Mouse (Mus musculus) limb, embryonic 13.5 days (tissue): ENCODE results near the gene Phactr3. TPM values are rescaled to one million over a fixed set of nuclear protein-coding genes. Genes with fewer than 3 reads are reported as not detected.

ENCODE experiments used
- ATAC-seq: fragments of 200-750 bp; cut with Nextera tagmentation; 2 replicates; pipeline ENCODE4 v1.8.0; 2017; ENCODE audit warnings: low read depth, moderate number of reproducible peaks, moderate TSS enrichment; ENCODE audit not compliant: low FRiP score
- H3K27ac ChIP-seq: fragments of 300-500 bp; sonication (generic); 2 replicates; pipeline ENCODE4 v1.5.1; 2015; ENCODE audit warnings: inconsistent platforms, mild to moderate bottlenecking, moderate library complexity
- H3K27me3 ChIP-seq: fragments of 300-500 bp; sonication (generic); 2 replicates; pipeline ENCODE4 v1.6.1; 2015; ENCODE audit warnings: mild to moderate bottlenecking, inconsistent platforms
- H3K36me3 ChIP-seq: fragments of 300-500 bp; sonication (generic); 2 replicates; pipeline ENCODE4 v1.6.1; 2015; ENCODE audit warnings: inconsistent platforms, mild to moderate bottlenecking, moderate library complexity
- H3K4me1 ChIP-seq: fragments of 300-500 bp; sonication (generic); 2 replicates; pipeline ENCODE4 v1.6.1; 2015; ENCODE audit warnings: inconsistent platforms
- H3K4me2 ChIP-seq: fragments of 300-500 bp; sonication (generic); replicated peaks from 2 replicates; pipeline ENCODE4 v1.6.1; 2015; ENCODE audit warnings: inconsistent platforms, mild to moderate bottlenecking, moderate library complexity
- H3K4me3 ChIP-seq: fragments of 300-500 bp; sonication (generic); 2 replicates; pipeline ENCODE4 v1.5.1; 2015; ENCODE audit warnings: moderate library complexity, mild to moderate bottlenecking, inconsistent platforms
- H3K9ac ChIP-seq: fragments of 300-500 bp; sonication (generic); 2 replicates; pipeline ENCODE4 v1.6.1; 2015; ENCODE audit warnings: mild to moderate bottlenecking, inconsistent platforms
- H3K9me3 ChIP-seq: fragments of 300-500 bp; sonication (generic); 2 replicates; pipeline ENCODE4 v1.6.1; 2016; ENCODE audit warnings: inconsistent platforms
- WGBS: fragments of 180-500 bp; shearing (Covaris S2); methylation state at CpG from one replicate; pipeline ENCODE4 v1.1.7; 2015; 5-methylcytosine and 5-hydroxymethylcytosine counted together
- polyA plus RNA-seq: library from polyadenylated mRNA; unstranded; fragments of >200 nt; fragmentation: Nextera tagmentation; extraction: Ambion mirVana; gene quantifications from 2 replicates; pipeline ENCODE4 v1.2.1, GENCODE M21; 2015

The Phactr3 gene
- polyA plus RNA-seq, 1 experiment from 2014 or later, result 1.2 TPM

DNA sequence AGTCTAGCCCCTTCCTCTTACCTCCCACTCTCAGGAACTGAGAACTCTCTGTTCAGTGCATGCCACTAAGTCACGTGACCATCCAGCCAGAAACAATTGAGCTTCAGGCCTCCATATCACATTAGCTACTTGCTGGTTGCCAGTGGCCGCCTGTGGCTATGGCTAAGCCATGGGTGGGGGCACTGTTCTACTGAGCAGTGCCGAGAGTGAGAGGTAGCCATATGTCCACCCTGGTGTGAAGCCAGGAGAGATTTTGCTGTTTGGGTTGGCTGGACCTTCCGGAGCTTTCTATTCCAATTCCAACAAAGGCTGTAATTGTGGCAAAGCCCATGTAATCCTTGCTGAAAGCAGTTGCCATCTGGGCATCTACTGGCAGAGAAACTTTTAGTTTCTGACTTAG lies 155.4 kb downstream of the Phactr3 start:
- no peaks in the 10 kb centered on the region for H3K4me1 ChIP-seq
- 70% methylated on average over 4 of the region's 4 CpGs for WGBS
- no peak overlapping the region for H3K4me3 ChIP-seq
- no peaks in the 10 kb centered on the region for H3K9me3 ChIP-seq
- no peaks in the 10 kb centered on the region for H3K27me3 ChIP-seq
- H3K9ac ChIP-seq, result no peak overlapping the region
- no peak overlapping the region for H3K27ac ChIP-seq
- H3K4me2 ChIP-seq, result no peak overlapping the region
- ATAC-seq, result no peak
- H3K36me3 ChIP-seq, result no peaks in the 10 kb centered on the region

GRCm38 (mm10) chr2:178277206-178277605 lies 158.4 kb downstream of the Phactr3 start:
- H3K9ac ChIP-seq, result no peak overlapping the region
- H3K36me3 ChIP-seq, result no peaks in the 10 kb centered on the region
- H3K4me2 ChIP-seq, result no peak overlapping the region
- no peaks in the 10 kb centered on the region for H3K27me3 ChIP-seq
- no peak overlapping the region for H3K27ac ChIP-seq
- 9% methylated on average over 6 of the region's 6 CpGs for WGBS
- no peak overlapping the region for H3K4me3 ChIP-seq
- H3K9me3 ChIP-seq, result no peaks in the 10 kb centered on the region
- 0 out of 2 replicates have a peak, but pooled peaks have one; percentile 55 for ATAC-seq
- H3K4me1 ChIP-seq, result no peaks in the 10 kb centered on the region

- H3K9ac ChIP-seq, result no peak overlapping the region
Observed at GRCm38 (mm10) chr2:178281183-178281582, 162.4 kb downstream of the Phactr3 start.

DNA sequence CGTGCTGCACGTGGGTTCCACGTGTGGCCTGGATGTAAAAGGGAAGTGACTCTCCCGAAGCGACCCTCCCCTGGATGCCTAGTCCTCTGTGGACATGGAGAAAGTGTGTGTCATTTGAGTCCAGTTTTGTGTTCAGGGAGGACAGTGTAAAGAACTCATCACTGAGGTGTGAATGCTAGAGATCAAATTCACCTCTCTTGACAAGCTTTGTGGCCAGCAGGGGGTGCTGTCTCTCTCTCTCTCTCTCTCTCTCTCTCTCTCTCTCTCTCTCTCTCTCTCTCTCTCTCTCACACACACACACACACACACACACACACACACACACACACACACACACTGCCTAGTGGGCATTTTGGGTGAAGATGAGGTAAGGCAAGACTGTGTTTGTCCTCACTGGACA lies 168.5 kb downstream of the Phactr3 start:
- Histone ChIP-seq H3K4me2 (no peak overlapping the region), H3K9ac (no peak overlapping the region), H3K4me3 (no peak overlapping the region), H3K36me3 (no peaks in the 10 kb centered on the region), H3K4me1 (no peaks in the 10 kb centered on the region), H3K27me3 (no peaks in the 10 kb centered on the region), H3K27ac (no peak overlapping the region), H3K9me3 (no peaks in the 10 kb centered on the region)
- ATAC-seq, result no peak
- 90% methylated on average over 5 of the region's 5 CpGs for WGBS

More at GRCm38 (mm10) chr2:178281183-178281582, 162.4 kb downstream of the Phactr3 start:
- ATAC-seq, result no peak
- Histone ChIP-seq H3K4me2 (no peak overlapping the region), H3K4me3 (no peak overlapping the region), H3K36me3 (no peaks in the 10 kb centered on the region), H3K9me3 (no peaks in the 10 kb centered on the region), H3K27me3 (no peaks in the 10 kb centered on the region), H3K4me1 (no peaks in the 10 kb centered on the region), H3K27ac (no peak overlapping the region)
- WGBS, result 48% methylated on average over 3 of the region's 3 CpGs

GRCm38 (mm10) chr2:178288666-178289065 lies 169.9 kb downstream of the Phactr3 start:
- Histone ChIP-seq H3K36me3 (no peaks in the 10 kb centered on the region), H3K27me3 (no peaks in the 10 kb centered on the region), H3K9ac (no peak overlapping the region), H3K9me3 (no peaks in the 10 kb centered on the region), H3K4me3 (no peak overlapping the region), H3K4me2 (no peak overlapping the region), H3K4me1 (no peaks in the 10 kb centered on the region), H3K27ac (no peak overlapping the region)
- 81% methylated on average over 3 of the region's 3 CpGs for WGBS
- ATAC-seq, result no peak

DNA sequence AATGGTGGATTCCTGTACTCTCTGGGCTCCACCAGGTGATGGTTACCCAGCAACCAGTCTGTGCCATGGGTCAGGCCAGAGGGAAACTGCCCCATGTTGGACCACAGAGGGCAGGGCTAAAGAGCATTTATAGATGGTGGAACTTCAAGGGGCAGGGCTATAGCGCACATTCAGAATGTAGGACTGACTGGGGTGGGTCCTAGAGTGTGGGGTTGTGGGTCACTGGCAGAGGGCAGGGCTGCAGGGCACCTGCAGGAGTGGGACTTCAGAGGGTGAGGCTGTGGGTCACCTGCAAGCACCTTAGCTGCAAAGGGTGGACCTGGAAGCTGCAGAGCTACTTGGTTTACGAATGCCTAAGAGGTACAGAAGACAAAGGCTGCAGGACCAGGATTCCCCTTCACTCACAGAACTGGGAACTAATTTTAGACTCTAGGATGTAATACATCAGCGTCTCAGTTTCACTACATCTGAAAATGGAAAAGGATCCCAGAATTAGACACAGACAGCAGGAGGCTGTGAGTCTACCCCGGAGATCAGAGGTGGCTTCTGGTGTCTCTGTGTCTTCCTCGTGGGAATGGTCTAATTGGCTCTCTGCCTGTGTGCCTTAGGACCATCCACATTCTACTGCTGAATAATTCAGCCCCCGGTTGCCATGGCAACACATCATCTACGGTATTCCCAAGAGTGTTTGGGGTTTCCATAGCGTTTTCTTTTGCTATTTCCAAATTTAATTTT lies 184.8 kb downstream of the Phactr3 start:
- Histone ChIP-seq H3K27ac (no peak overlapping the region), H3K4me1 (no peaks in the 10 kb centered on the region)
- 0 out of 2 replicates have a peak, but pooled peaks have one; percentile 15 for ATAC-seq

GRCm38 (mm10) chr2:178304188-178304529 lies 185.4 kb downstream of the Phactr3 start:
- Histone ChIP-seq H3K27ac (no peak overlapping the region), H3K27me3 (no peaks in the 10 kb centered on the region), H3K9ac (no peak overlapping the region), H3K9me3 (no peaks in the 10 kb centered on the region), H3K36me3 (no peaks in the 10 kb centered on the region), H3K4me2 (no peak overlapping the region), H3K4me3 (no peak overlapping the region), H3K4me1 (no peaks in the 10 kb centered on the region)
- WGBS, result 54% methylated on average over 1 of the region's 1 CpGs
- ATAC-seq, result no peak

More for the DNA sequence above, 184.8 kb downstream of the Phactr3 start:
- H3K4me3 ChIP-seq, result no peak overlapping the region
- H3K9ac ChIP-seq, result no peak overlapping the region
- no peaks in the 10 kb centered on the region for H3K36me3 ChIP-seq
- WGBS, result 74% methylated on average over 8 of the region's 8 CpGs
- H3K9me3 ChIP-seq, result no peaks in the 10 kb centered on the region
- no peak overlapping the region for H3K4me2 ChIP-seq
- no peaks in the 10 kb centered on the region for H3K27me3 ChIP-seq

DNA sequence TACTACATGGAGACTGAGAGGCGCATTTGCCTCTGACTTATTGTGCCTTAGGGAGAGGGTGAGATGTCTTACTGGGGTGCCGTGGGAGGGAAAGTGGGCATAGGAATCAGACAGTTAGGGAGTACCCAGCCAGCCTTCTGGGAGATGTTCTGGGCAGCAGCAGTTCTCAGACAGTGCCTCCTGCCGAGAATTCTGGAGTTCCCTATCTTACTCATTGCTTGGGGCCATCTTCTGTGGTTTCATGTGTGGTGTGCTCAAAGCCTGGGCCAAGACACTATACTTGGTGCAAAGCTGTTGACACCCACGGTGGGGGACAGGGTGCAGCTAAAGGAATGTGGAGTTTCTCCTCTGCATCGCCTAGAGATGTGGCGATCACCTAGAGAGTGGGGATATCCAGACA lies 185.9 kb downstream of the Phactr3 start:
- H3K9ac ChIP-seq, result no peak overlapping the region
- ATAC-seq, result no peak
- WGBS, result 86% methylated on average over 6 of the region's 6 CpGs

DNA sequence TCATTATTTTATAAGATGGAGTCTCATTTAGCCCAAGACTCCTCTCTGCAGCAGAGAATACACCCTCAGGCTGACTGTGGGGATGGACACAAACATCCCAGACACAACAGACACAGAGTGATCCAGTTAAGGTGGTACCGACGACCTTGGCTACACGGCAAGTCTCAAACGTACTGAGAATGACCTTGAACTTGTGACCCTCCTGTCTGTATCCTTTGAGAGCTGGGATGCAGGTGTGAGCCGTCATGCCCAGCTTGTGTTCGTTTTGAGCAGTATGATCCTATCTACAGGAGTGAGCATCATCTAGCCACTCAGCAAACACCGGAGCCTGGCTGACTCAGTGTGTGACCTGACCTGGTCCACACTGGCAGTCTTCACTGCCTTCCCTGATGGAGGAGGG lies 194.8 kb downstream of the Phactr3 start:
- ATAC-seq, result no peak
- Histone ChIP-seq H3K9ac (no peak overlapping the region), H3K4me3 (no peak overlapping the region), H3K4me1 (no peaks in the 10 kb centered on the region), H3K9me3 (no peaks in the 10 kb centered on the region), H3K27me3 (no peaks in the 10 kb centered on the region), H3K4me2 (no peak overlapping the region), H3K27ac (no peak overlapping the region), H3K36me3 (no peaks in the 10 kb centered on the region)
- 77% methylated on average over 7 of the region's 7 CpGs for WGBS

More for the DNA sequence above, 185.9 kb downstream of the Phactr3 start:
- Histone ChIP-seq H3K4me3 (no peak overlapping the region), H3K27me3 (no peaks in the 10 kb centered on the region), H3K27ac (no peak overlapping the region), H3K4me1 (no peaks in the 10 kb centered on the region), H3K9me3 (no peaks in the 10 kb centered on the region), H3K4me2 (no peak overlapping the region), H3K36me3 (no peaks in the 10 kb centered on the region)

DNA sequence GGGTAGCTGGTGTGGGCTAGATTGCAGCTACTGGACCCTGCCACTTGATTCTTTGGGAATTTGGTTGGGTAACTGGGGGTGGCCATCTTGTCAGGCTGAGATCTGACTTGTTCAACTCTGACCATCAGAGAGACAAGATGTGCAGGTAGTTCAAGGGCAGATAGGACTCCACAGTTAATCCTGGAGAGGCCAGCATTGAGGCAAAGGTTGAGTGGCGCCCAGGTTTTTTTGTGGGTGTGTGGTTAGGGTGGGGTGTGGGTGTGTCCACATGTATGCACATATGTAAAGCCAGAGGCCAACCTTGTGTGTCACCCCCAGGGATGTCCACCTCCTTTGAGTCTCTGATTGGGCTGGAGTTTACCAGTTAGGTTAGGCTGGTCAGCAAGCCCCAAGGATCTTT lies 197.5 kb downstream of the Phactr3 start:
- Histone ChIP-seq H3K4me3 (no peak overlapping the region), H3K9me3 (no peaks in the 10 kb centered on the region), H3K27ac (no peak overlapping the region), H3K9ac (no peak overlapping the region), H3K4me2 (no peak overlapping the region), H3K4me1 (no peaks in the 10 kb centered on the region), H3K27me3 (no peaks in the 10 kb centered on the region), H3K36me3 (no peaks in the 10 kb centered on the region)
- WGBS, result 80% methylated on average over 1 of the region's 1 CpGs
- no peak for ATAC-seq

DNA sequence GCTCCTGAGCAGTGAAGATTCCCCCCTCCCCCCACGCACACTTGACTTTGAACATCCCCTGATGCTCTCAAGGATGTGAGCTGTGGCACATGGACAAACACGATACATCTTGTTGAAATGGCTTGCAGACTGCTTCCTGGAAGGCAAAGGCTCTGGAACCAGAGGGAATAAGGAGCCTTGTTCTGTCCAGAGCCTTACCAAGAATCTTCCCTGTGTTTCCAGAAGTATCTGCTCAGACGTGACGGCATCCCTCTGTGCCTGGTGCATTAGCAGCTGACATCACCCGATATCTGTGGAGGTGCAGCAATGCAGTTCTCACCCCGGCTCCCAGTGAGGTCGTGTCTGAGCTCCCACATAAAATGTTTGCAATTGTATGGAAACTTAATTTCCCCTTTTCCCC lies 201.0 kb downstream of the Phactr3 start:
- no peak overlapping the region for H3K27ac ChIP-seq
- H3K4me1 ChIP-seq, result no peaks in the 10 kb centered on the region
- no peaks in the 10 kb centered on the region for H3K9me3 ChIP-seq
- no peaks in the 10 kb centered on the region for H3K27me3 ChIP-seq
- no peak overlapping the region for H3K4me3 ChIP-seq
- no peak overlapping the region for H3K4me2 ChIP-seq
- no peak overlapping the region for H3K9ac ChIP-seq
- no peaks in the 10 kb centered on the region for H3K36me3 ChIP-seq
- no peak for ATAC-seq
- WGBS, result 84% methylated on average over 7 of the region's 7 CpGs

- Histone ChIP-seq H3K4me3 (no peak overlapping the region), H3K4me2 (no peak overlapping the region), H3K9me3 (no peaks in the 10 kb centered on the region), H3K4me1 (no peaks in the 10 kb centered on the region), H3K27me3 (no peaks in the 10 kb centered on the region), H3K27ac (no peak overlapping the region), H3K9ac (no peak overlapping the region), H3K36me3 (no peaks in the 10 kb centered on the region)
- WGBS, result 87% methylated on average over 10 of the region's 10 CpGs
- no peak for ATAC-seq
Observed at GRCm38 (mm10) chr2:178321271-178321670, 202.5 kb downstream of the Phactr3 start.

DNA sequence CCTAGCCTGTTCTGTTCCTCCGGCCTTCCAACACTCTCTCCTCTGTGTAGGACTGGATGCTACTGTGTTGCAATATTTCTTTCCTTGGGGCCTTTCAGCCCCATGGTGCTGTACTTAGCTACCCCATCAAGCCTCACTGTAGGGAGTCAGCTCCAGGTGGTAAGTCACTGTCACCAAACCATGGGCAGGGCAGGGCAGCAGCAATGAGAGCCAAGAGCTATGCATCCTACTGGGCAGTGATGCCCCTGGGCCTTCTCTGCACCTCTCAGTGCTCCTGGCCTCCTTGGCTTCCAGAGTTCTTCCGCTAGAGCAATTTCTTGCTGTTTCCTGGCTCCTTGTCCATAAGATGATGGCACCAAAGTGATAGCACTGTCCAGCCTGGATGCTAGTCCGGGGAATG lies 205.6 kb downstream of the Phactr3 start:
- no peak overlapping the region for H3K9ac ChIP-seq
- H3K9me3 ChIP-seq, result no peaks in the 10 kb centered on the region
- H3K4me2 ChIP-seq, result no peak overlapping the region
- peaks cover 10% of the 10 kb centered on the region for H3K4me1 ChIP-seq
- no peak for ATAC-seq
- H3K36me3 ChIP-seq, result no peaks in the 10 kb centered on the region
- 92% methylated on average over 3 of the region's 3 CpGs for WGBS
- no peaks in the 10 kb centered on the region for H3K27me3 ChIP-seq
- no peak overlapping the region for H3K4me3 ChIP-seq
- no peak overlapping the region for H3K27ac ChIP-seq
